Mouse (Mus musculus): ENCODE measurements around the gene 4933407L21Rik. TPM values are rescaled to one million over a fixed set of nuclear protein-coding genes. Genes with fewer than 3 reads are reported as not detected.

4933407L21Rik gene
- polyA plus RNA-seq, 1 experiment from 2014 or later, result not detected

DNA sequence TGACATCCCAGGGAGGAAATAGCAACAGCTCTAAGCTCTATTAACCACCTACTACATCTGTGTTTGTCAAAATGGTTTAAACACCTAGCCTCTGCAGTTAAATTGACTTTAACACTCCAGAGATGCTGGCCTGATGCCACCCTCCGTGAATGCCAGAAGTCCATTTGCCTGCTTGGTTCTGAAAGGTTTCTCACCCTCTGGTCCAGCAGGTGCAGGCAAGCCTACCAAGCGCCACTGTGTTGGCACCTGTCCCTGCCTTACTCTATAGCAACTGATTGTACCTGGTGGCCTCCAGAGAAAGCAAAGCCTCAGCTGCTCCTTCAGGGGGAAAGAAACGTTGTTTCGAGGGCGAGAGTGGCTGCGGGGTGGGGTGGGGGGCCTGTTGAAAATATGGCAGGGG, 8.0 kb downstream of the 4933407L21Rik start:
- no peak for ATAC-seq (ENCODE audit: extremely low read depth, insufficient number of reproducible peaks, low FRiP score, low TSS enrichment)
- H3K4me3 ChIP-seq, result no peak overlapping the region
- no peak overlapping the region for H3K9ac ChIP-seq
- H3K4me2 ChIP-seq, result no peak overlapping the region
- H3K4me1 ChIP-seq, result peaks cover 24% of the 10 kb centered on the region
- no peaks in the 10 kb centered on the region for H3K9me3 ChIP-seq
- 74% methylated on average over 6 of the region's 6 CpGs for WGBS
- H3K27ac ChIP-seq (replicated peaks), result no peak overlapping the region
- H3K36me3 ChIP-seq, result no peaks in the 10 kb centered on the region
- 0 out of 2 replicates have a peak, but pooled peaks cover 8% of the 10 kb centered on the region for H3K27me3 ChIP-seq (replicated peaks)

DNA sequence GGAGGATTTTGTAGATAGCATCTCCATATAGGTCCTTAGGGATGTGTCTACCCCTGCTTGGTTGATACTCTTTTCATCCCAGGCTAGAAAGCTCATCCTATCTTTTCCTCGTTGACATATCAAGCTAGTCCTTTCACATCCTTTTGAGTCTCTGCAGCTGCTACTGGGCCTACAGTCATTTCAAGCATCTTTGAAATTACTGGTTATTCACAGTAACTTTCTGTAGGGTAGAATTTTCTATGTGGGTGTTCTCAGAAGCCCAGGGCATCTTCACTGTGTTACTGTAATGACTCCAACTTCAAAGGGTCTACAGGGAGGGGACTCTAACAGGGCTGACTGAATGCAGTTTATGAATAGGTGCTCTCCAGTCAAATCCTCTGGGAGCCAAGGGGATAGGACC, 9.0 kb downstream of the 4933407L21Rik start:
- Histone ChIP-seq H3K27me3 (replicated peaks) (0 out of 2 replicates have a peak, but pooled peaks cover 8% of the 10 kb centered on the region), H3K4me1 (peaks cover 24% of the 10 kb centered on the region), H3K27ac (replicated peaks) (no peak overlapping the region), H3K9ac (no peak overlapping the region), H3K36me3 (no peaks in the 10 kb centered on the region), H3K9me3 (no peaks in the 10 kb centered on the region), H3K4me3 (no peak overlapping the region), H3K4me2 (no peak overlapping the region)
- ATAC-seq (ENCODE audit: extremely low read depth, insufficient number of reproducible peaks, low FRiP score, low TSS enrichment), result no peak
- 45% methylated on average over 1 of the region's 1 CpGs for WGBS

DNA sequence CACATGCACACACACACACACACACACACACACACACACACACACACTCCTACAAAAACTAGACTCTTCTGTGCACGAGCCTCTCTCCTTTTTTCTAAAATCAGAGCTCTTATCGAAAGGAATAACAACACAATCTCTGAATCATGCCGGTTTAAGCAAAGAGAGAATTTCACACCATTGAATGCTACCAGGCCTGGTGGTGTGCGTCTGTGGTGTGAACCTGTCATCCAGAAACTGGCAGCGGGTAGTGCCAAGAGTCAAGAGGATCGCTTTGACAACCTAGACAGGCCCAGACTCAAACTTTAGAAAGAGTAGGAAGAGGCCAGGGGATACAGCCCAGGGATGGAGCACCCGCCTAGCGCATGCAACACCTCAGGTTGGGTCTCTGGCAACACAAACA, 14.0 kb downstream of the 4933407L21Rik start:
- no peaks in the 10 kb centered on the region for H3K36me3 ChIP-seq
- H3K27ac ChIP-seq (replicated peaks), result no peak overlapping the region
- ATAC-seq (ENCODE audit: extremely low read depth, insufficient number of reproducible peaks, low FRiP score, low TSS enrichment), result no peak
- H3K4me2 ChIP-seq, result no peak overlapping the region
- no peaks in the 10 kb centered on the region for H3K4me1 ChIP-seq
- no peaks in the 10 kb centered on the region for H3K9me3 ChIP-seq
- H3K27me3 ChIP-seq (replicated peaks), result 0 out of 2 replicates have a peak, but pooled peaks cover 5% of the 10 kb centered on the region
- no peak overlapping the region for H3K9ac ChIP-seq
- H3K4me3 ChIP-seq, result no peak overlapping the region
- 64% methylated on average over 8 of the region's 8 CpGs for WGBS

- 76% methylated on average over 2 of the region's 2 CpGs for WGBS
Observed at GRCm38 (mm10) chr1:85949085-85949684, 20.9 kb downstream of the 4933407L21Rik start.

GRCm38 (mm10) chr1:85955150-85955549, 26.9 kb downstream of the 4933407L21Rik start:
- H3K27me3 ChIP-seq (replicated peaks), result no peaks in the 10 kb centered on the region
- no peaks in the 10 kb centered on the region for H3K9me3 ChIP-seq
- no peak overlapping the region for H3K4me2 ChIP-seq
- no peak overlapping the region for H3K4me3 ChIP-seq
- H3K4me1 ChIP-seq, result peaks cover 60% of the 10 kb centered on the region
- H3K36me3 ChIP-seq, result no peaks in the 10 kb centered on the region
- WGBS, result 71% methylated on average over 3 of the region's 3 CpGs
- no peak overlapping the region for H3K9ac ChIP-seq
- ATAC-seq (ENCODE audit: extremely low read depth, insufficient number of reproducible peaks, low FRiP score, low TSS enrichment), result no peak
- H3K27ac ChIP-seq (replicated peaks), result no peak overlapping the region

More at GRCm38 (mm10) chr1:85949085-85949684, 20.9 kb downstream of the 4933407L21Rik start:
- no peak overlapping the region for H3K27ac ChIP-seq (replicated peaks)
- H3K9me3 ChIP-seq, result no peaks in the 10 kb centered on the region
- no peak overlapping the region for H3K4me3 ChIP-seq
- no peaks in the 10 kb centered on the region for H3K36me3 ChIP-seq
- ATAC-seq (ENCODE audit: extremely low read depth, insufficient number of reproducible peaks, low FRiP score, low TSS enrichment), result no peak
- H3K4me1 ChIP-seq, result 0 out of 2 replicates have a peak, but pooled peaks cover 12% of the 10 kb centered on the region
- H3K9ac ChIP-seq, result no peak overlapping the region
- no peak overlapping the region for H3K4me2 ChIP-seq
- no peaks in the 10 kb centered on the region for H3K27me3 ChIP-seq (replicated peaks)

- peak overlapping the region; percentile 87 for H3K27ac ChIP-seq (replicated peaks)
- no peak for ATAC-seq (ENCODE audit: extremely low read depth, insufficient number of reproducible peaks, low FRiP score, low TSS enrichment)
- WGBS, result 44% methylated on average over 5 of the region's 5 CpGs
- no peaks in the 10 kb centered on the region for H3K9me3 ChIP-seq
- H3K4me2 ChIP-seq, result no peak overlapping the region
- H3K36me3 ChIP-seq, result no peaks in the 10 kb centered on the region
- H3K4me3 ChIP-seq, result no peak overlapping the region
- 0 out of 2 replicates have a peak overlapping the region, but pooled peaks have one; percentile 5 for H3K9ac ChIP-seq
- H3K27me3 ChIP-seq (replicated peaks), result no peaks in the 10 kb centered on the region
- H3K4me1 ChIP-seq, result peaks cover 69% of the 10 kb centered on the region
Observed at GRCm38 (mm10) chr1:85957290-85957689, 29.0 kb downstream of the 4933407L21Rik start.

DNA sequence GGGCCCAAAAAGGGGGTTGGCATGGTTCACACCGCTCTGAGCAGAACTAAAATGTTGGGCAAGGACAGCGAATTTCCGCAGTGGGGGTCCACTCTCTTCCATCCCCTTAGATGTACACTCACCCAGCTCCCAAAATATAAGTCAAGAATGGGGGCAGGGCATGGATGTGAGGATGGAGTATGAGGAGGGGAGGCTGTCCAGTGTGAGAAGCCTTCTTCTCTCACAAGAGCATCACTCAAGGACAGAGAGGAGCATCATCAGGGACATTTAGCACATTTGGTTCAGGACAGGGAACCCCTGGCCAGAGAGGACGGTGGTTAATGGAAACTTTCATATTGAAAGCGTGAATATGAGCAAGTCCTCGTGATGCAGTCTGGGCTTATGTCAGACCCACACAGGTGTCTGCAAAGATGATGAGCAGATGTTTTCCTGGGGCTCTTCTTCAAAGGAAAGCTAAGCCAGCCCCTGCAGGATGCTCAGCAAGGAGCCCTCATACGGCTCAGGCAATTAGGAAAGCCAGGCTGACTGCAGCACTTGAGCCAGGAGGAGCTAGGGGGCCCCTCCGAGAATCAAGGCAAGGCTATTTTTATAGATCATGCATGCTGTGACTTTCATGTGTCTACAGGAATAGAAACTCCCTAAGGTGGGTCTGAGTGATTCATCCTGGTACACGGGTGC, 29.8 kb downstream of the 4933407L21Rik start:
- H3K36me3 ChIP-seq, result no peaks in the 10 kb centered on the region
- H3K4me3 ChIP-seq, result no peak overlapping the region
- WGBS, result 40% methylated on average over 9 of the region's 9 CpGs
- H3K4me1 ChIP-seq, result peaks cover 69% of the 10 kb centered on the region
- peak overlapping the region; percentile 5; the same call in 1 of the 2 replicates for H3K9ac ChIP-seq
- H3K9me3 ChIP-seq, result no peaks in the 10 kb centered on the region
- H3K4me2 ChIP-seq, result peak overlapping the region; percentile 48
- peak overlapping the region; percentile 87 for H3K27ac ChIP-seq (replicated peaks)
- no peaks in the 10 kb centered on the region for H3K27me3 ChIP-seq (replicated peaks)
- ATAC-seq (ENCODE audit: extremely low read depth, insufficient number of reproducible peaks, low FRiP score, low TSS enrichment), result no peak

DNA sequence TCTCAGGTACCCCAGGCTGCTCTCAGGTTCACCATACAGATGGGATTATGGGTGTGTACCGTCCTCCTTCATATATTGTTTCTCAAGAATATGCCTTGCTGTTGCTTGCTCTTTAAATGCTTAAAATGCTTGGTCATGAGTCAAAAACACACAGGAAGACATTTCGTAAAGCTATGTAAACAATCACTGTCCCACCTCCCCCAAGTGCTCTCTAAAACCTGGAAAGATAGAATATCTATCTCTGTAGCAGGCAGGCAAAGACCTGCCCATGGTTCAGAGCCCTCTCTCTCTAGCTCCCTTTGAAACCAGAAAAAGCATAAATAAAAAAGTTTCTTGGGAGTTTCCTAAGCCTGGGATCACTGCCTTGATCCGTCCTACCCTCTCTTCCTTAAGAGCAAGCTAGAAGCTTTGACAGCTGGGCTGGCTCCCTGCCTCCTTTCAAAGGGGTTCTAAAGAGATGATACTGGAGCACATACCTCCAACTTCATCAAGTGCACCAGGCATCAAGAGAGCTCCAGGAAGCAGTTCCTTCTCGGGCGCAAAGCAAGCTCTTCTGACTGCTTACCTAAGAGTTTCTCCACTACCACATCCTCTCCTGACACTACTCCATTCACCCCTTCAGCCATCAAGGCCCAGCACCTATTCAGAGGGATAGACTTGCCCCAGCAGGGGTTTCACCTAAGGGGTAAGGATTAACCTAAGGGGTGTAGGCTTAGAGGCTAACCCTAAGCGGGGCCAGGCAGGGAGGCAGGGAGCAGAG, 31.0 kb downstream of the 4933407L21Rik start:
- Histone ChIP-seq H3K27ac (replicated peaks) (peak overlapping the region; percentile 87), H3K36me3 (no peaks in the 10 kb centered on the region), H3K4me2 (no peak overlapping the region), H3K9me3 (no peaks in the 10 kb centered on the region), H3K4me1 (peaks cover 60% of the 10 kb centered on the region), H3K4me3 (no peak overlapping the region), H3K9ac (no peak overlapping the region), H3K27me3 (replicated peaks) (no peaks in the 10 kb centered on the region)
- ATAC-seq (ENCODE audit: extremely low read depth, insufficient number of reproducible peaks, low FRiP score, low TSS enrichment), result no peak
- 64% methylated on average over 6 of the region's 6 CpGs for WGBS

DNA sequence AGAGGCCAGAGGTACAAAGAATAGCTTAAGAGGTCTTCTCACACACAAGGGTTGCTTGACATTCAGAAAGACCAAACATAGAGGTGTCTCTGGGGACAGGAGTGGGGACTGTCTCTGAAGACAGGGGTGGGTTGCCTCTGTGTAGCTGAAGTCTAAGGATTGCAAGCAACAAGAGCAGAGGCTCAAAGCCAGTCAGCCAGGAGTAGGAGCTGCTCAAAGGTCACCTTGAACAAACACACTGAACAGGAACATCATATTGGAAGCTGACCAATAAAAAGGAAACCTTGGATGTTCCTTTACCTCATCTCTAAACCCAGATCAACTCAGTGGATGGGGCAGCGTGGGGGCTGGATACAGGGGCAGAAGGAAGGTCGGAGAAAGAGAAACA, 31.6 kb downstream of the 4933407L21Rik start:
- Histone ChIP-seq H3K4me1 (peaks cover 60% of the 10 kb centered on the region), H3K27me3 (replicated peaks) (no peaks in the 10 kb centered on the region), H3K4me2 (no peak overlapping the region), H3K9me3 (no peaks in the 10 kb centered on the region), H3K27ac (replicated peaks) (no peak overlapping the region), H3K4me3 (no peak overlapping the region), H3K36me3 (no peaks in the 10 kb centered on the region), H3K9ac (no peak overlapping the region)
- WGBS, result 68% methylated on average over 2 of the region's 2 CpGs
- ATAC-seq (ENCODE audit: extremely low read depth, insufficient number of reproducible peaks, low FRiP score, low TSS enrichment), result no peak

GRCm38 (mm10) chr1:85960873-85961272, 32.6 kb downstream of the 4933407L21Rik start, which contains the start of gene Gpr55:
Gene Gpr55 (minus strand): TSS chr1:85961007.
- H3K4me1 ChIP-seq, result peaks cover 51% of the 10 kb centered on the region

GRCm38 (mm10) chr1:85962081-85962480, 33.8 kb downstream of the 4933407L21Rik start:
- H3K27me3 ChIP-seq (replicated peaks), result no peaks in the 10 kb centered on the region
- no peak overlapping the region for H3K27ac ChIP-seq (replicated peaks)
- H3K4me3 ChIP-seq, result no peak overlapping the region
- H3K9me3 ChIP-seq, result no peaks in the 10 kb centered on the region
- no peak for ATAC-seq (ENCODE audit: extremely low read depth, insufficient number of reproducible peaks, low FRiP score, low TSS enrichment)
- no peaks in the 10 kb centered on the region for H3K36me3 ChIP-seq
- H3K4me1 ChIP-seq, result peaks cover 39% of the 10 kb centered on the region
- 63% methylated on average over 3 of the region's 3 CpGs for WGBS
- no peak overlapping the region for H3K9ac ChIP-seq
- no peak overlapping the region for H3K4me2 ChIP-seq

More at GRCm38 (mm10) chr1:85960873-85961272, 32.6 kb downstream of the 4933407L21Rik start, which contains the start of gene Gpr55:
- Histone ChIP-seq H3K9me3 (no peaks in the 10 kb centered on the region), H3K27ac (replicated peaks) (no peak within 1 kb of the TSS), H3K4me3 (no peak within 1 kb of the TSS), H3K36me3 (no peaks in the 10 kb centered on the region), H3K4me2 (no peak within 1 kb of the TSS), H3K9ac (no peak within 1 kb of the TSS), H3K27me3 (replicated peaks) (no peaks in the 10 kb centered on the region)
- 38% methylated on average over 5 of the region's 5 CpGs for WGBS
- ATAC-seq (ENCODE audit: extremely low read depth, insufficient number of reproducible peaks, low FRiP score, low TSS enrichment), result no peak
